Comparison of ENCODE assay signal across 21 mouse cellular contexts in genomic region chr2:137758389-137758788, GRCm38 (mm10).
DNase-seq lines count a peak whose midpoint lies in the region; ATAC-seq and TF ChIP-seq lines count a peak whose summit lies in the region.
"Had no signal": no experiment of that assay in that cellular context is flagged by ENCODE, and none has a peak within 500 bp of the region (broad histone marks: within the 10 kb centered on the region; RNA-seq: fewer than 3 reads in every experiment).

No protein-coding gene starts in this region.

- no peak overlapping the region for H3K4me3 ChIP-seq in forebrain, embryonic 11.5 days (ENCODE audit: low read depth, low read length)
- no peak overlapping the region for H3K4me3 ChIP-seq in forebrain, embryonic 16.5 days (replicated peaks; ENCODE audit: low read length)
- no peak overlapping the region for H3K4me3 ChIP-seq in midbrain, embryonic 13.5 days (replicated peaks)
- no peak overlapping the region for H3K4me3 ChIP-seq in midbrain, embryonic 14.5 days (replicated peaks; ENCODE audit: low read depth, low read length)
- no peak overlapping the region for H3K4me3 ChIP-seq in C2C12 (ENCODE audit: insufficient read depth, poor library complexity, severe bottlenecking)
- H3K4me3 ChIP-seq: embryonic facial prominence, embryonic 13.5 days; embryonic facial prominence, embryonic 15.5 days; erythroblast, embryonic 14.5 days; forebrain, embryonic 10.5 days had no signal

- no peaks in the 10 kb centered on the region for H3K9me3 ChIP-seq in forebrain, embryonic 11.5 days (ENCODE audit: control insufficient read depth, low read length)
- no peaks in the 10 kb centered on the region for H3K9me3 ChIP-seq in forebrain, embryonic 16.5 days (ENCODE audit: control insufficient read depth, low read length)
- H3K9me3 ChIP-seq in midbrain, embryonic 13.5 days, result no peaks in the 10 kb centered on the region
- H3K9me3 ChIP-seq in midbrain, embryonic 14.5 days (ENCODE audit: control insufficient read depth, low read length), result no peaks in the 10 kb centered on the region
- H3K9me3 ChIP-seq: embryonic facial prominence, embryonic 13.5 days; embryonic facial prominence, embryonic 15.5 days; forebrain, embryonic 10.5 days had no signal

- H3K27ac ChIP-seq in forebrain, embryonic 11.5 days (ENCODE audit: low read depth, low read length), result 0 out of 2 replicates have a peak overlapping the region, but pooled peaks have one; percentile 4
- H3K27ac ChIP-seq in forebrain, embryonic 16.5 days (ENCODE audit: low read length), result no peak overlapping the region
- no peak overlapping the region for H3K27ac ChIP-seq in midbrain, embryonic 13.5 days
- H3K27ac ChIP-seq in midbrain, embryonic 14.5 days (replicated peaks; ENCODE audit: low read depth, low read length), result no peak overlapping the region
- H3K27ac ChIP-seq: embryonic facial prominence, embryonic 13.5 days; embryonic facial prominence, embryonic 15.5 days; forebrain, embryonic 10.5 days had no signal

- H3ac ChIP-seq in C2C12 (ENCODE audit: control insufficient read depth, insufficient read length, low read depth), result no peak overlapping the region

- ATAC-seq in forebrain, embryonic 11.5 days (replicated peaks; ENCODE audit: low FRiP score), result no peak
- no peak for ATAC-seq in forebrain, embryonic 16.5 days
- 0 out of 2 replicates have a peak, but pooled peaks have one; percentile 27 for ATAC-seq in midbrain, embryonic 13.5 days
- no peak for ATAC-seq in midbrain, embryonic 14.5 days (ENCODE audit: low FRiP score, low TSS enrichment)

- 75% methylated on average over 4 of the region's 4 CpGs for WGBS in forebrain, embryonic 11.5 days
- WGBS in forebrain, embryonic 16.5 days, result 80% methylated on average over 4 of the region's 4 CpGs
- 80% methylated on average over 4 of the region's 4 CpGs for WGBS in midbrain, embryonic 13.5 days
- WGBS in midbrain, embryonic 14.5 days, result 84% methylated on average over 4 of the region's 4 CpGs

- H3K4me1 ChIP-seq in forebrain, embryonic 11.5 days (replicated peaks; ENCODE audit: control insufficient read depth, insufficient read depth, low read length), result no peaks in the 10 kb centered on the region
- H3K4me1 ChIP-seq in forebrain, embryonic 16.5 days (replicated peaks; ENCODE audit: control insufficient read depth, insufficient read depth, low read length), result peaks cover 15% of the 10 kb centered on the region
- peaks cover 14% of the 10 kb centered on the region for H3K4me1 ChIP-seq in midbrain, embryonic 13.5 days (replicated peaks)
- peaks cover 7% of the 10 kb centered on the region for H3K4me1 ChIP-seq in midbrain, embryonic 14.5 days (ENCODE audit: control insufficient read depth, insufficient read depth, low read length)

- no peaks in the 10 kb centered on the region for H3K79me2 ChIP-seq in C2C12 (ENCODE audit: control insufficient read depth, insufficient read depth)

- H3K9ac ChIP-seq in forebrain, embryonic 11.5 days (ENCODE audit: low read length), result no peak overlapping the region
- no peak overlapping the region for H3K9ac ChIP-seq in forebrain, embryonic 16.5 days (replicated peaks; ENCODE audit: low read depth, low read length)
- no peak overlapping the region for H3K9ac ChIP-seq in midbrain, embryonic 13.5 days (replicated peaks)
- H3K9ac ChIP-seq in midbrain, embryonic 14.5 days (replicated peaks; ENCODE audit: low read length), result no peak overlapping the region
- H3K9ac ChIP-seq: embryonic facial prominence, embryonic 13.5 days; embryonic facial prominence, embryonic 15.5 days had no signal

- H3K79me3 ChIP-seq in C2C12 (ENCODE audit: low read depth), result no peaks in the 10 kb centered on the region

- no peak overlapping the region for H3K4me2 ChIP-seq in forebrain, embryonic 11.5 days (ENCODE audit: low read depth, low read length, severe bottlenecking)
- no peak overlapping the region for H3K4me2 ChIP-seq in forebrain, embryonic 16.5 days (ENCODE audit: low read length)
- no peak overlapping the region for H3K4me2 ChIP-seq in midbrain, embryonic 13.5 days (replicated peaks)
- no peak overlapping the region for H3K4me2 ChIP-seq in midbrain, embryonic 14.5 days (ENCODE audit: low read length)
- H3K4me2 ChIP-seq: embryonic facial prominence, embryonic 13.5 days; embryonic facial prominence, embryonic 15.5 days had no signal

- H3K27me3 ChIP-seq in forebrain, embryonic 11.5 days (ENCODE audit: control insufficient read depth, insufficient read depth, low read length), result no peaks in the 10 kb centered on the region
- H3K27me3 ChIP-seq in forebrain, embryonic 16.5 days (replicated peaks; ENCODE audit: control insufficient read depth, insufficient read depth, low read length), result no peaks in the 10 kb centered on the region
- H3K27me3 ChIP-seq in midbrain, embryonic 13.5 days, result no peaks in the 10 kb centered on the region
- no peaks in the 10 kb centered on the region for H3K27me3 ChIP-seq in midbrain, embryonic 14.5 days (ENCODE audit: control insufficient read depth, insufficient read depth, low read length)
- no peaks in the 10 kb centered on the region for H3K27me3 ChIP-seq in C2C12 (ENCODE audit: control insufficient read depth, insufficient read depth, insufficient read length)
- H3K27me3 ChIP-seq: embryonic facial prominence, embryonic 13.5 days; embryonic facial prominence, embryonic 15.5 days had no signal

- no peak for DNase-seq in forebrain, embryonic 11.5 days (ENCODE audit: low spot score)
- no peak for DNase-seq in midbrain, embryonic 14.5 days
- no peak for DNase-seq in kidney, postnatal 4 days
- DNase-seq: adrenal gland, adult 2 months; adrenal gland, postnatal 10 days; adrenal gland, postnatal 25 days; B cell, adult 2 months; cerebellum, adult 11 months; cerebellum, adult 18-20 months; cerebellum, adult 8-10 months; cerebellum, adult 9-11 months; cerebellum, postnatal 14 days; cerebellum, postnatal 36 days; embryo, embryonic 11 days had no signal

- TF ChIP-seq CTCF in C2C12 (IDR thresholded peaks at IDR 0.05; ENCODE audit: control insufficient read depth, insufficient read depth, insufficient read length), result no peak

- H3K36me3 ChIP-seq in forebrain, embryonic 11.5 days (ENCODE audit: control insufficient read depth, insufficient read depth, low read length), result no peaks in the 10 kb centered on the region
- H3K36me3 ChIP-seq in forebrain, embryonic 16.5 days (ENCODE audit: control insufficient read depth, insufficient read depth), result no peaks in the 10 kb centered on the region
- H3K36me3 ChIP-seq in midbrain, embryonic 13.5 days, result no peaks in the 10 kb centered on the region
- H3K36me3 ChIP-seq in midbrain, embryonic 14.5 days (ENCODE audit: control insufficient read depth, insufficient read depth, low read length), result no peaks in the 10 kb centered on the region
- H3K36me3 ChIP-seq in C2C12 (ENCODE audit: control insufficient read depth, insufficient read depth), result no peaks in the 10 kb centered on the region
- H3K36me3 ChIP-seq: embryonic facial prominence, embryonic 13.5 days; embryonic facial prominence, embryonic 15.5 days; forebrain, embryonic 10.5 days had no signal

TF ChIP-seq in C2C12, 6 proteins besides CTCF, POLR2A, EP300 and RAD21:
- peak; percentile 75 for TF ChIP-seq USF1 (IDR thresholded peaks at IDR 0.05; ENCODE audit: low read depth)
- no peak for TF ChIP-seq FOSL1 (IDR thresholded peaks at IDR 0.05; ENCODE audit: insufficient read depth, low read length, poor library complexity, severe bottlenecking)
